Mouse (Mus musculus): ENCODE results near the gene Gba.
"Not testable (repeated sequence)": the region's sequence is repeated elsewhere in the genome, so short reads cannot be mapped to it uniquely, and the experiment has no call there.

The Gba gene

GRCm38 (mm10) chr3:89202253-89203141 lies at the start of gene Gba:
Gba (plus strand) TSS chr3:89202928.
- in situ Hi-C loops (cut with MboI; ENCODE audit: low pct_unique_long_range_greater_than_20kb in 1 of 2, low sequenced_read_pairs in 2 of 2, unreplicated experiment in 1 of 2), result no loop called here

- in situ Hi-C loops (cut with MboI; ENCODE audit: low pct_unique_long_range_greater_than_20kb in 1 of 2, low sequenced_read_pairs in 2 of 2, unreplicated experiment in 1 of 2), result no loop called here
These were observed 45.8 kb upstream of the Gba start for GRCm38 (mm10) chr3:89156951-89157350.

- in situ Hi-C loops (cut with MboI; ENCODE audit: low pct_unique_long_range_greater_than_20kb in 1 of 2, low sequenced_read_pairs in 2 of 2, unreplicated experiment in 1 of 2), result no loop called here
These were observed 44.1 kb upstream of the Gba start for GRCm38 (mm10) chr3:89158651-89159050.

GRCm38 (mm10) chr3:89159211-89159610 lies 43.5 kb upstream of the Gba start:
- in situ Hi-C loops (cut with MboI; ENCODE audit: low pct_unique_long_range_greater_than_20kb in 1 of 2, low sequenced_read_pairs in 2 of 2, unreplicated experiment in 1 of 2), result no loop called here

GRCm38 (mm10) chr3:89159616-89160344 lies 42.9 kb upstream of the Gba start, which contains the start of gene Hcn3:
Hcn3 (minus strand) TSS chr3:89160196.
- in situ Hi-C loops (cut with MboI; ENCODE audit: low pct_unique_long_range_greater_than_20kb in 1 of 2, low sequenced_read_pairs in 2 of 2, unreplicated experiment in 1 of 2), result no loop called here

GRCm38 (mm10) chr3:89161207-89161606 lies 41.5 kb upstream of the Gba start:
- in situ Hi-C loops (cut with MboI; ENCODE audit: low pct_unique_long_range_greater_than_20kb in 1 of 2, low sequenced_read_pairs in 2 of 2, unreplicated experiment in 1 of 2), result not testable (repeated sequence)

- in situ Hi-C loops (cut with MboI; ENCODE audit: low pct_unique_long_range_greater_than_20kb in 1 of 2, low sequenced_read_pairs in 2 of 2, unreplicated experiment in 1 of 2), result no loop called here
These were observed 40.9 kb upstream of the Gba start for GRCm38 (mm10) chr3:89161786-89162185.

GRCm38 (mm10) chr3:89163123-89163522 lies 39.6 kb upstream of the Gba start:
- in situ Hi-C loops (cut with MboI; ENCODE audit: low pct_unique_long_range_greater_than_20kb in 1 of 2, low sequenced_read_pairs in 2 of 2, unreplicated experiment in 1 of 2), result no loop called here

GRCm38 (mm10) chr3:89163643-89164245 lies 39.0 kb upstream of the Gba start:
- in situ Hi-C loops (cut with MboI; ENCODE audit: low pct_unique_long_range_greater_than_20kb in 1 of 2, low sequenced_read_pairs in 2 of 2, unreplicated experiment in 1 of 2), result no loop called here

GRCm38 (mm10) chr3:89164506-89165267 lies 38.0 kb upstream of the Gba start, which contains the start of gene Clk2:
Clk2 (plus strand) TSS chr3:89164795.
- in situ Hi-C loops (cut with MboI; ENCODE audit: low pct_unique_long_range_greater_than_20kb in 1 of 2, low sequenced_read_pairs in 2 of 2, unreplicated experiment in 1 of 2), result no loop called here

GRCm38 (mm10) chr3:89165268-89165870 lies 37.4 kb upstream of the Gba start:
- in situ Hi-C loops (cut with MboI; ENCODE audit: low pct_unique_long_range_greater_than_20kb in 1 of 2, low sequenced_read_pairs in 2 of 2, unreplicated experiment in 1 of 2), result no loop called here

- in situ Hi-C loops (cut with MboI; ENCODE audit: low pct_unique_long_range_greater_than_20kb in 1 of 2, low sequenced_read_pairs in 2 of 2, unreplicated experiment in 1 of 2), result no loop called here
These were observed 35.8 kb upstream of the Gba start for GRCm38 (mm10) chr3:89166945-89167344.

- in situ Hi-C loops (cut with MboI; ENCODE audit: low pct_unique_long_range_greater_than_20kb in 1 of 2, low sequenced_read_pairs in 2 of 2, unreplicated experiment in 1 of 2), result no loop called here
These were observed 27.9 kb upstream of the Gba start for GRCm38 (mm10) chr3:89174844-89175243.

GRCm38 (mm10) chr3:89175544-89175943 lies 27.2 kb upstream of the Gba start:
- in situ Hi-C loops (cut with MboI; ENCODE audit: low pct_unique_long_range_greater_than_20kb in 1 of 2, low sequenced_read_pairs in 2 of 2, unreplicated experiment in 1 of 2), result no loop called here

- in situ Hi-C loops (cut with MboI; ENCODE audit: low pct_unique_long_range_greater_than_20kb in 1 of 2, low sequenced_read_pairs in 2 of 2, unreplicated experiment in 1 of 2), result no loop called here
These were observed 26.3 kb upstream of the Gba start for GRCm38 (mm10) chr3:89176421-89176820.

- in situ Hi-C loops (cut with MboI; ENCODE audit: low pct_unique_long_range_greater_than_20kb in 1 of 2, low sequenced_read_pairs in 2 of 2, unreplicated experiment in 1 of 2), result no loop called here
These were observed 25.3 kb upstream of the Gba start, which contains the start of gene Scamp3 for GRCm38 (mm10) chr3:89177242-89178106. Scamp3 (plus strand) TSS chr3:89177473.

GRCm38 (mm10) chr3:89178107-89178385 lies 24.7 kb upstream of the Gba start:
- in situ Hi-C loops (cut with MboI; ENCODE audit: low pct_unique_long_range_greater_than_20kb in 1 of 2, low sequenced_read_pairs in 2 of 2, unreplicated experiment in 1 of 2), result no loop called here
